Mouse (Mus musculus) hindbrain, embryonic 12.5 days (tissue): ENCODE results near the gene Gm6465. TPM values are rescaled to one million over a fixed set of nuclear protein-coding genes. Genes with fewer than 3 reads are reported as not detected.
"Not testable (repeated sequence)": the region's sequence is repeated elsewhere in the genome, so short reads cannot be mapped to it uniquely, and the experiment has no call there.

Experiments used
- ATAC-seq: fragments of 200-750 bp; cut with Nextera tagmentation; 2 replicates; pipeline ENCODE4 v1.8.0; 2017; ENCODE audit warnings: moderate TSS enrichment; ENCODE audit not compliant: low FRiP score
- H3K27ac ChIP-seq: fragments of 300-500 bp; sonication (generic); 2 replicates; pipeline ENCODE4 v1.5.1; 2016; ENCODE audit warnings: mild to moderate bottlenecking
- H3K27me3 ChIP-seq: fragments of 300-500 bp; sonication (generic); 2 replicates; pipeline ENCODE4 v1.6.1; 2016; ENCODE audit warnings: mild to moderate bottlenecking
- H3K36me3 ChIP-seq: fragments of 300-500 bp; sonication (generic); 2 replicates; pipeline ENCODE4 v1.6.1; 2016; ENCODE audit warnings: mild to moderate bottlenecking
- H3K4me1 ChIP-seq: fragments of 300-500 bp; sonication (generic); 2 replicates; pipeline ENCODE4 v1.6.1; 2016
- H3K4me2 ChIP-seq: fragments of 300-500 bp; sonication (generic); replicated peaks from 2 replicates; pipeline ENCODE4 v1.6.1; 2016; ENCODE audit warnings: mild to moderate bottlenecking
- H3K4me3 ChIP-seq: fragments of 300-500 bp; sonication (generic); 2 replicates; pipeline ENCODE4 v1.5.1; 2016; ENCODE audit warnings: mild to moderate bottlenecking
- H3K9ac ChIP-seq: fragments of 300-500 bp; sonication (generic); 2 replicates; pipeline ENCODE4 v1.6.1; 2016; ENCODE audit warnings: mild to moderate bottlenecking, moderate library complexity
- H3K9me3 ChIP-seq: fragments of 300-500 bp; sonication (generic); replicated peaks from 2 replicates; pipeline ENCODE4 v1.6.1; 2016; ENCODE audit warnings: mild to moderate bottlenecking
- WGBS: fragments of 180-500 bp; shearing (Covaris S2); methylation state at CpG from one replicate; pipeline ENCODE4 v1.1.7; 2016; 5-methylcytosine and 5-hydroxymethylcytosine counted together
- polyA plus RNA-seq: library from polyadenylated mRNA; unstranded; fragments of >200 nt; fragmentation: Nextera tagmentation; extraction: Ambion mirVana; gene quantifications from 2 replicates; pipeline ENCODE4 v1.2.1, GENCODE M21; 2016

The Gm6465 gene
- not detected in 2 replicates for polyA plus RNA-seq

DNA sequence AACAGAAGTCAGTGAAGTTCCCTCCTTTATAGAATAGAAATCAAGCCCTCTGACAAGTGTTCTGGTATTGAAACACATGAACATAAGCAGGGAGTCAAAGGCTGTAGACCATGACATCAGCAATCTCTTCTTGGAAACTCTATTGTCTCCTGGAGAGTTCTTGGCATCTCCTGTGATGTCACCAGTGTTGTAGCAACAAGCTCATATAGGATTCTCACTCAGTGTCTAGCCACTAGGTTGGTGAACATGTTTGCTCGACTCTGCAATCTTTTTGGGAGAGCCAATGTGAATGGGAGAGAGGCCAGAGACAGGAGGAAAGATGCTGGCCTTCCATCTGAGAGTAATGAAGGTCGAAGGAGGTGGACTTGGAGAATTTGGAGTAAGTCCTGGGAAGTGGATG, at the start of gene Gm6465:
TSS of gene Gm6465 (plus strand) at position 301 of the 400 bp plus-strand sequence.
- not testable (repeated sequence) for H3K4me2 ChIP-seq, H3K9me3 ChIP-seq, ATAC-seq, H3K9ac ChIP-seq, H3K27ac ChIP-seq, H3K4me3 ChIP-seq, H3K27me3 ChIP-seq, H3K4me1 ChIP-seq, H3K36me3 ChIP-seq
- 52% methylated on average over 2 of the region's 2 CpGs for WGBS

DNA sequence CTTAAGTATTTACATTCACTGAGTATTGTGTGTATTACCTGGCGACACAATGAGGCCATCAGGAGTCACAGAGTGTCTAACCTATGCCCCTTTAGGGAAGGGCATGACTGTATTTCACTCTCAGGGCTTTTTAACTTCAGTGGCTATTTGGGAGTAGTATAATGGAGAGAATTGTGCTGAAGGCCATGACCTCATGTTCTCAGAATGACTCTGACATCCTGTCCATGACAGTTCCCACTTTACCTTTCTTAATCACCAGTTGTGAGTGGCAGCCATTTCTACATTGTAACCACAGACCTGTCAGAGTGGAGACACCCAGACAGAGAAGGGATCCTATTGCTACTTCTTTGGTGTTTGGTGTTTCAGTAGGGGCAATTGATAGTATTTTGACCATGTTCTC, 485 bp downstream of the Gm6465 start:
- not testable (repeated sequence) for H3K36me3 ChIP-seq, ATAC-seq, H3K27ac ChIP-seq, H3K9me3 ChIP-seq, H3K4me3 ChIP-seq, H3K4me1 ChIP-seq, H3K4me2 ChIP-seq, H3K9ac ChIP-seq, H3K27me3 ChIP-seq
- WGBS, result 77% methylated on average over 1 of the region's 1 CpGs

DNA sequence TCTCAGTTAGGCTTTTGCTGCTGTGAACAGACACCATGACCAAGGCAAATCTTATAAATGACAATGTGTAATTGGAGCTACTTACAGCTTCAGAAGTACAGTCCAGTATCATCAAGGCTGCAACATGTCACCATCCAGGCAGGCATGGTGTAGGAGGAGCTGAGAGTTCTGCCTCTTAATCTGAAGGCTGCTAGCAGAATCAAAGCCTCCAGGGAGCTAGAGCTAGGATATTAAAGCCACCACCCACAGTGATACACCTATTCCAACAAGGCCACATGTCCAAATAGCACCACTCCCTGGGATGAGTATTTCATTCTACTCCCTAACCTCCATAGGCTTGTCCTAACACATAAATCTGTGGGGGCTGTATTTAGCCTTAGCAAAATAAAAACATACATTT, 12.6 kb downstream of the Gm6465 start:
- H3K4me3 ChIP-seq, ATAC-seq, H3K4me2 ChIP-seq, H3K27me3 ChIP-seq, H3K4me1 ChIP-seq, H3K36me3 ChIP-seq, H3K27ac ChIP-seq, H3K9ac ChIP-seq, H3K9me3 ChIP-seq: not testable (repeated sequence)

Other genes with a start within 250 kb of the Gm6465 start
- not detected in 2 replicates for gene Gm8922, start 163.6 kb upstream of the Gm6465 start, polyA plus RNA-seq
- not detected in 2 replicates for gene Gm8926, start 75.0 kb upstream of the Gm6465 start, polyA plus RNA-seq
- gene 4933402N22Rik, start 72.5 kb downstream of the Gm6465 start, polyA plus RNA-seq, result not detected in 2 replicates